Mouse (Mus musculus): ENCODE data around the gene Cib4.
A peak's percentile ranks its signal among the peaks of the same experiment; 100 is the strongest.

Gene Cib4

GRCm38 (mm10) chr5:30545698-30546097 is at the start of gene Cib4:
TSS of gene Cib4 (minus strand) at chr5:30545836.
- DNase-seq, result no peak

- DNase-seq, result no peak
Measured at GRCm38 (mm10) chr5:30594953-30595560, 49.4 kb upstream of the Cib4 start.

- DNase-seq, result no peak
Measured at GRCm38 (mm10) chr5:30593811-30594504, 48.3 kb upstream of the Cib4 start.

- DNase-seq, result no peak
Measured at GRCm38 (mm10) chr5:30593360-30593759, 47.7 kb upstream of the Cib4 start.

GRCm38 (mm10) chr5:30592279-30592980 is 46.8 kb upstream of the Cib4 start:
- DNase-seq, result no peak

- DNase-seq, result no peak
Measured at GRCm38 (mm10) chr5:30591786-30592185, 46.1 kb upstream of the Cib4 start.

GRCm38 (mm10) chr5:30591205-30591731 is 45.6 kb upstream of the Cib4 start:
- no peak for DNase-seq

GRCm38 (mm10) chr5:30590231-30590630 is 44.6 kb upstream of the Cib4 start:
- no peak for DNase-seq

- no peak for DNase-seq
Measured at GRCm38 (mm10) chr5:30589546-30589945, 43.9 kb upstream of the Cib4 start.

GRCm38 (mm10) chr5:30589069-30589468 is 43.4 kb upstream of the Cib4 start:
- DNase-seq, result no peak

- DNase-seq, result peak; percentile 49
Measured at GRCm38 (mm10) chr5:30588301-30588968, 42.8 kb upstream of the Cib4 start.

GRCm38 (mm10) chr5:30587681-30588300 is 42.2 kb upstream of the Cib4 start, which contains the start of gene Kcnk3:
TSS of gene Kcnk3 (plus strand) at chr5:30588170.
- no peak for DNase-seq

GRCm38 (mm10) chr5:30587101-30587500 is 41.5 kb upstream of the Cib4 start:
- no peak for DNase-seq

- DNase-seq, result no peak
Measured at GRCm38 (mm10) chr5:30586616-30587015, 41.0 kb upstream of the Cib4 start.

- no peak for DNase-seq
Measured at GRCm38 (mm10) chr5:30582017-30582416, 36.4 kb upstream of the Cib4 start.

GRCm38 (mm10) chr5:30580725-30581124 is 35.1 kb upstream of the Cib4 start:
- DNase-seq, result no peak

GRCm38 (mm10) chr5:30578445-30579080 is 32.9 kb upstream of the Cib4 start:
- no peak for DNase-seq

GRCm38 (mm10) chr5:30577654-30578310 is 32.1 kb upstream of the Cib4 start:
- DNase-seq, result peak; percentile 54

- DNase-seq, result no peak
Measured at GRCm38 (mm10) chr5:30577251-30577650, 31.6 kb upstream of the Cib4 start.

- DNase-seq, result no peak
Measured at GRCm38 (mm10) chr5:30576233-30576632, 30.6 kb upstream of the Cib4 start.

- no peak for DNase-seq
Measured at GRCm38 (mm10) chr5:30574367-30574766, 28.7 kb upstream of the Cib4 start.

- DNase-seq, result no peak
Measured at GRCm38 (mm10) chr5:30571820-30572219, 26.2 kb upstream of the Cib4 start.

Data from right cerebral cortex, adult 18-20 months (tissue).